Mouse (Mus musculus): ENCODE results near the gene Tspan18. TPM values are rescaled to one million over a fixed set of nuclear protein-coding genes. Genes with fewer than 3 reads are reported as not detected.

The Tspan18 gene
- polyA plus RNA-seq, 1 experiment, result 10.7 TPM

- TF ChIP-seq CTCF (IDR thresholded peaks at IDR 0.05; ENCODE audit: borderline replicate concordance, control insufficient read depth, extremely low read depth, insufficient read depth, low read length, poor library complexity), result no peak
- no peak for TF ChIP-seq POLR2A (IDR thresholded peaks at IDR 0.05; ENCODE audit: control insufficient read depth, extremely low read depth, insufficient read depth, low read length, poor library complexity)
- Histone ChIP-seq H3K4me1 (replicated peaks; ENCODE audit: control insufficient read depth, insufficient read depth, low read length) (no peaks in the 10 kb centered on the region), H3K27ac (ENCODE audit: control insufficient read depth, insufficient read depth, low read length) (no peak overlapping the region), H3K36me3 (ENCODE audit: control insufficient read depth, insufficient read depth, low read length) (no peaks in the 10 kb centered on the region), H3K4me3 (ENCODE audit: control insufficient read depth, insufficient read depth, low read length) (no peak overlapping the region), H3K27me3 (ENCODE audit: control insufficient read depth, insufficient read depth, low read length) (no peaks in the 10 kb centered on the region)
- 91% methylated on average over 5 of the region's 5 CpGs for WGBS
- no peak for DNase-seq
Observed at GRCm38 (mm10) chr2:93320267-93320666, 14.0 kb downstream of the Tspan18 start.

- no peaks in the 10 kb centered on the region for H3K36me3 ChIP-seq (ENCODE audit: control insufficient read depth, insufficient read depth, low read length)
- no peak overlapping the region for H3K27ac ChIP-seq (ENCODE audit: control insufficient read depth, insufficient read depth, low read length)
- no peaks in the 10 kb centered on the region for H3K27me3 ChIP-seq (ENCODE audit: control insufficient read depth, insufficient read depth, low read length)
- H3K4me1 ChIP-seq (replicated peaks; ENCODE audit: control insufficient read depth, insufficient read depth, low read length), result no peaks in the 10 kb centered on the region
- 78% methylated on average over 7 of the region's 7 CpGs for WGBS
- no peak overlapping the region for H3K4me3 ChIP-seq (ENCODE audit: control insufficient read depth, insufficient read depth, low read length)
- no peak for DNase-seq
- TF ChIP-seq CTCF (IDR thresholded peaks at IDR 0.05; ENCODE audit: borderline replicate concordance, control insufficient read depth, extremely low read depth, insufficient read depth, low read length, poor library complexity) (no peak), POLR2A (IDR thresholded peaks at IDR 0.05; ENCODE audit: control insufficient read depth, extremely low read depth, insufficient read depth, low read length, poor library complexity) (no peak)
Observed at GRCm38 (mm10) chr2:93319598-93319997, 14.7 kb downstream of the Tspan18 start.

GRCm38 (mm10) chr2:93318781-93319349 is 15.4 kb downstream of the Tspan18 start:
- no peak for TF ChIP-seq POLR2A (IDR thresholded peaks at IDR 0.05; ENCODE audit: control insufficient read depth, extremely low read depth, insufficient read depth, low read length, poor library complexity)
- TF ChIP-seq CTCF (IDR thresholded peaks at IDR 0.05; ENCODE audit: borderline replicate concordance, control insufficient read depth, extremely low read depth, insufficient read depth, low read length, poor library complexity), result no peak
- Histone ChIP-seq H3K36me3 (ENCODE audit: control insufficient read depth, insufficient read depth, low read length) (no peaks in the 10 kb centered on the region), H3K4me1 (replicated peaks; ENCODE audit: control insufficient read depth, insufficient read depth, low read length) (no peaks in the 10 kb centered on the region), H3K27me3 (ENCODE audit: control insufficient read depth, insufficient read depth, low read length) (no peaks in the 10 kb centered on the region), H3K27ac (ENCODE audit: control insufficient read depth, insufficient read depth, low read length) (no peak overlapping the region), H3K4me3 (ENCODE audit: control insufficient read depth, insufficient read depth, low read length) (no peak overlapping the region)
- 90% methylated on average over 21 of the region's 21 CpGs for WGBS
- no peak for DNase-seq

GRCm38 (mm10) chr2:93313768-93314632 is 20.3 kb downstream of the Tspan18 start:
- TF ChIP-seq CTCF (IDR thresholded peaks at IDR 0.05; ENCODE audit: borderline replicate concordance, control insufficient read depth, extremely low read depth, insufficient read depth, low read length, poor library complexity) (no peak), POLR2A (IDR thresholded peaks at IDR 0.05; ENCODE audit: control insufficient read depth, extremely low read depth, insufficient read depth, low read length, poor library complexity) (no peak)
- Histone ChIP-seq H3K4me1 (replicated peaks; ENCODE audit: control insufficient read depth, insufficient read depth, low read length) (no peaks in the 10 kb centered on the region), H3K27me3 (ENCODE audit: control insufficient read depth, insufficient read depth, low read length) (no peaks in the 10 kb centered on the region), H3K4me3 (ENCODE audit: control insufficient read depth, insufficient read depth, low read length) (no peak overlapping the region), H3K27ac (ENCODE audit: control insufficient read depth, insufficient read depth, low read length) (no peak overlapping the region), H3K36me3 (ENCODE audit: control insufficient read depth, insufficient read depth, low read length) (no peaks in the 10 kb centered on the region)
- no peak for DNase-seq
- WGBS, result 84% methylated on average over 15 of the region's 15 CpGs

- DNase-seq, result no peak
- Histone ChIP-seq H3K4me3 (ENCODE audit: control insufficient read depth, insufficient read depth, low read length) (no peak overlapping the region), H3K27ac (ENCODE audit: control insufficient read depth, insufficient read depth, low read length) (no peak overlapping the region), H3K4me1 (replicated peaks; ENCODE audit: control insufficient read depth, insufficient read depth, low read length) (no peaks in the 10 kb centered on the region), H3K36me3 (ENCODE audit: control insufficient read depth, insufficient read depth, low read length) (no peaks in the 10 kb centered on the region), H3K27me3 (ENCODE audit: control insufficient read depth, insufficient read depth, low read length) (no peaks in the 10 kb centered on the region)
- TF ChIP-seq POLR2A (IDR thresholded peaks at IDR 0.05; ENCODE audit: control insufficient read depth, extremely low read depth, insufficient read depth, low read length, poor library complexity) (no peak), CTCF (IDR thresholded peaks at IDR 0.05; ENCODE audit: borderline replicate concordance, control insufficient read depth, extremely low read depth, insufficient read depth, low read length, poor library complexity) (no peak)
- WGBS, result 58% methylated on average over 3 of the region's 3 CpGs
Observed at GRCm38 (mm10) chr2:93312458-93312857, 21.8 kb downstream of the Tspan18 start.

GRCm38 (mm10) chr2:93309724-93310413 is 24.4 kb downstream of the Tspan18 start:
- TF ChIP-seq CTCF (IDR thresholded peaks at IDR 0.05; ENCODE audit: borderline replicate concordance, control insufficient read depth, extremely low read depth, insufficient read depth, low read length, poor library complexity), result no peak
- TF ChIP-seq POLR2A (IDR thresholded peaks at IDR 0.05; ENCODE audit: control insufficient read depth, extremely low read depth, insufficient read depth, low read length, poor library complexity), result no peak
- 93% methylated on average over 14 of the region's 14 CpGs for WGBS
- no peaks in the 10 kb centered on the region for H3K27me3 ChIP-seq (ENCODE audit: control insufficient read depth, insufficient read depth, low read length)
- H3K36me3 ChIP-seq (ENCODE audit: control insufficient read depth, insufficient read depth, low read length), result no peaks in the 10 kb centered on the region
- no peaks in the 10 kb centered on the region for H3K4me1 ChIP-seq (replicated peaks; ENCODE audit: control insufficient read depth, insufficient read depth, low read length)
- H3K4me3 ChIP-seq (ENCODE audit: control insufficient read depth, insufficient read depth, low read length), result no peak overlapping the region
- H3K27ac ChIP-seq (ENCODE audit: control insufficient read depth, insufficient read depth, low read length), result no peak overlapping the region
- no peak for DNase-seq
